Mouse (Mus musculus) left cerebral cortex, postnatal 4 days (tissue): ENCODE measurements around the gene Smox. TPM values are rescaled to one million over a fixed set of nuclear protein-coding genes. Genes with fewer than 3 reads are reported as not detected.

Source experiments
- DNase-seq: peaks from one replicate; pipeline ENCODE4 v3.0.0-alpha.2; 2022
- intact Hi-C: fragments of 180-260 bp; cut with DNase I; formaldehyde crosslinking; loops from one replicate; pipeline ENCODE4 v1.15.1; 2025
- total RNA-seq, 2 experiments: library from RNA; stranded (reverse); gene quantifications; 2 replicates each; pipeline ENCODE4 v1.2.3; 2021

The Smox gene
- total RNA-seq, 2 experiments from 2014 or later, result 48.4 to 52.8 TPM

- no peak for DNase-seq
- intact Hi-C loops, result loop anchor here (5.0 to 10.0 kb wide), 2 partner anchors 264 to 396 kb away; no protein-coding TSS in a partner anchor
Observed at GRCm38 (mm10) chr2:131548330-131548729, 57.0 kb downstream of the Smox start.

- DNase-seq, result no peak
- intact Hi-C loops, result loop anchor here (5.0 to 10.0 kb wide), 2 partner anchors 263 to 396 kb away; no protein-coding TSS in a partner anchor
Observed at GRCm38 (mm10) chr2:131549090-131549489, 57.8 kb downstream of the Smox start.

DNA sequence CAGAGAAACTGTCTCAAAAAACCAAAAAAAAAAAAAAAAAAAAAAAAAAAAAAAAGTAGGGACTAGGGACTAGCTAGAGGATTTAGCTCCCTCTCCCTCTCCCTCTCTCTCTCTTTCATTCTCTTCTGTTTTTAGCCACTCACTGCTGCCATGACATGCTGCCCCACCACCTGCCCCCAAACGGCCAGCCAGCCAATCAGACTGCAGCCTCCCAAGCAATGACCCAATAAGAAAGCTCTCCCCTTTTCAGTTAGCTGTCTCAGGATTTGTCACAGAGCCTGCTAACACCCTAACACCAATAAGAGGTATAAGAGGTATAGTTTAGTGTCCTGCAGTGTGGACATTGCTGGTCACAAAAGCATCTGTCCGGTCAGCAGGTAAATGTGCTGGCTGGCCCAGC lies 59.2 kb downstream of the Smox start:
- no peak for DNase-seq
- intact Hi-C loops, result no loop called here

DNA sequence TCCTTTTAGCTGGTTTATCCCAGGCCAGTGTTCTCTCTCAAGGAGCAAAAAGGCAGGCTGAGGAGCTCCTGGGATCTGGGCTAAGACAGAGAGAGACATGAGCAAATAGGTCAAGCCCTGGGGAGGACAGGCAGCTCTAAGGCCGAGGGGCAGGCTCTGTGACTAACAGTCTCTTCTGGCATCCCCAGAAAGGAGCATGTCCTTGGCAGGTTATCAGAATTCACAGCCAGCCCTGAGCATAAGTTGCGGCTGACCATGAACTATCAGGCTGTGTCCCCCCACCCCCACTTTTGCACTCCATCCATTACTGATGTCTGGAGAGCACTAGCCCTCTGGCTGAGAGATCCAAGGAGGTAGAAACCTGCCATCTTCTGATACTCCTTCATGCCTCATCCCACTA lies 59.6 kb downstream of the Smox start:
- intact Hi-C loops, result no loop called here
- DNase-seq, result no peak

- intact Hi-C loops, result no loop called here
- DNase-seq, result peak; percentile 34
Observed at GRCm38 (mm10) chr2:131551701-131552620, 60.7 kb downstream of the Smox start.

- intact Hi-C loops, result no loop called here
- DNase-seq, result no peak
Observed at GRCm38 (mm10) chr2:131552736-131553400, 61.6 kb downstream of the Smox start.

DNA sequence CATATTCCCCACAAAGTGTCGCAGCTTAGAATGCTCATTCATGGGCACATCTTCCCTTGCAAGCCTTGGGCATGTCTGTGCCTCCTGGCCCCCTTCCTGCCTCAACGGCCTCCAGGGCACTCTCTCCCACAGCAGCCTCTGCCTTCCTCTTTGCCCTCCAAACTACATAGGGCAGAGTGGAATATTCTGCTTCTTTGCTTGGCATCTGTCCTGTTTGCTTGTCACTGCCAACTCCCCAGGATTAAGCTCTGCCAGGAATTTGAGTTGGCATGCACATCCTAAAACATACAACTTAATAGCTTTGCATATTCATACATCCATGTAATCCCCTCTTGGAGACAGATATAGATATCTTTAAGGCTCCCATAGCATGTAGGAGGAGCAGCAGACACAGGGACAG lies 66.6 kb downstream of the Smox start:
- intact Hi-C loops, result no loop called here
- DNase-seq, result no peak

- no peak for DNase-seq
- intact Hi-C loops, result no loop called here
Observed at GRCm38 (mm10) chr2:131560205-131560919, 69.1 kb downstream of the Smox start.

DNA sequence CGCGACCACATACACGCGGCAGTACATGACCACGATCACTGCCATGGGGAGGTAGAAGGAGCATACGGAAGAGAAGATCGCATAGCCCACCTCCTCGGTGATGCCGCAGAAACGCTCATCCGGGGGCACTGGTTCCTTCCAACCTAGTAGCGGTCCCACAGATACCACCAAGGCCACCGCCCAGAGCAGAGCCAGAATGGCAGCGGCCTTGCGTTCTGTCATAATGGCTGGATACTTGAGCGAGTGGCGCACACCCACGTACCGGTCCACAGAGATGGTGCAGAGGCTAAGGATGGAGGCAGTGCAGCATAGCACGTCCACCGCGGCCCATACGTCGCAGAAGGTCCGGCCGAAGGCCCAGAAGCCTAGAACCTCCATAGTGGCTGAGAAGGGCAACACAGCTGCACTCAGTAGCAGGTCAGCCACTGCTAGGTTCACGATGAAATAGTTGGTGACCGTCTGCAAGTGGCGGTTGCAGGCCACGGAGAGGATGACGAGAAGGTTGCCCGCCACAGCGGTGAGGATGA lies 70.1 kb downstream of the Smox start:
- intact Hi-C loops, result no loop called here
- DNase-seq, result no peak

GRCm38 (mm10) chr2:131561891-131562585 lies 70.7 kb downstream of the Smox start, which contains the start of gene Adra1d:
Gene Adra1d, minus strand, starts transcription at chr2:131562283.
- intact Hi-C loops, result loop anchor here (2.0 kb wide), 1 partner anchor 251 kb away; no protein-coding TSS in a partner anchor
- DNase-seq, result peak; percentile 36

DNA sequence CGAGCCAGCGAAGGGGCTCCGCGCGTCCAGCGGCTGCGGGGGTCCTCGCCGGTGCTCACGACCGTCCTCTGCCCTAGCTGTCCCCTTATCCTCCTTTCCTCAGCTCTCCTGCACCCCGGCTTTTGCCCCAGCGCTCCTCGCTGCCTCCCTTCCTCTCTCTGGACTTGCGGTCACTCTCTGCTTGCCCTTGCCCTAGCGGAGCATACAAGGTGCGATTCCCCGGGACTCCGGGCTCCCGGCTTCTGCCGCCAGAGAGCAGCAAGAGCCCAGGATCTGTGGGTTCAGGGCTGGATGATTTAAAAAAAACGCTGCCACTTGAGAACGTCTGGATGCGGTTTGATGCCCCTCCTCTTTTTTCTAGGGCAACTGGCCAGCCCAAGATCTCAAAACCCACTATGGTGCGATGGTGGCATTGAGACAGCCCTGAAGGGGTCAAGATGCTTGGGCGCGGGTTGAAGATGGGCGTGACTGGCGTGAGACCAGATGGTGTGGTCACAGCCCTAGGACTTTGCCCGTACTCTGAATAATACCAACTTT lies 71.4 kb downstream of the Smox start:
- DNase-seq, result peak; percentile 82
- intact Hi-C loops, result loop anchor here (2.0 kb wide), 1 partner anchor 250 kb away; no protein-coding TSS in a partner anchor

Other genes starting within 250 kb of the Smox start
- gene Pank2, start 229.0 kb upstream of the Smox start, total RNA-seq, result 10 to 100 TPM; 47.6 to 50.8 TPM
- gene Rnf24, start 138.6 kb upstream of the Smox start, total RNA-seq, result 10 to 100 TPM; 41.1 to 42.8 TPM
- gene Adra1d, start 70.8 kb downstream of the Smox start, total RNA-seq, result 1 to 10 TPM; 2.6 to 4.5 TPM